Mouse (Mus musculus) spleen, postnatal 36 days (tissue): ENCODE measurements at regions not wholly inside any gene's neighbourhood (a gene's known extent, or its start where the extent isn't known, plus 50 kb on each side); places are given as distances from the start of the nearest gene placed in this dataset.

Source experiments
- DNase-seq, 2 experiments: peaks; one replicate each; pipeline ENCODE4 v3.0.0; 2022; ENCODE audit warnings: low spot score in 2 of 2, mixed read lengths in 1 of 2

DNA sequence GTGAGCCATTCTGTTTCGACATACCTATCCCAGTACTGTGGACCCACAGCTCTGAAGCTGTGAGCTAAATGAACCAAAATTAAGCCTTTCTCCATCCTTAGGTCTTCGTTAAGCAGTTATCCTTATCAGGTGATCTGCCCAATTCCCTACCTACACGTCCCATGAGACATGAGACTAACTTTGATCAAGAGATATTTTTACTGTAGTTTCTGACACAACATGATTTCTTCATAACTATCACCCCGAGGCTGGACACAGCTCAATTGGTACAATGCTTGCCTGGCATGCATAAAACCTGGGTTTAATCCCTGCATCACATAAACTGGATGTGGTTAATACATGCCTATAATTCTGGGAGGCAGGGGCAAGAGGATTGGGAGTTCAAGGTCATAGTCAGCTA, 82.2 kb upstream of the Elovl6 start:
- no peak for DNase-seq

DNA sequence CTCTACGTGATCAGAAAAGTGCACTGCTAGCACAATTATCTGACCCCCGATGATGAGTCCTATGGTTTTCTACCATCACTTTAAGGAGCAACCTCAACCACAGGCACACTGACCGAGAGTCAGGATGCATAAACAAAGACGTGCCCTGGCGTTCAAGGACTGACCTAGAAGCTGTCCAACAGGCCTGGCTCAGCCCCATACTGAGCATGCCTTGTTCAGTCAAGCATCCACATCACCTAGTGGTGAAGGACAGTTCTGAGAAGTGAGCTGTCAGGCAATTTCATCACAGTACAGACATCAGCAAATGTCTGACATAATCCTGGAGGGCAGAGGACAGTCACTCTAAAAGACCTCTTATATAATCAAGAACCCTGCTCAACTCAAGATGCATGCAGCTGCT, 81.5 kb upstream of the Elovl6 start:
- no peak for DNase-seq

DNA sequence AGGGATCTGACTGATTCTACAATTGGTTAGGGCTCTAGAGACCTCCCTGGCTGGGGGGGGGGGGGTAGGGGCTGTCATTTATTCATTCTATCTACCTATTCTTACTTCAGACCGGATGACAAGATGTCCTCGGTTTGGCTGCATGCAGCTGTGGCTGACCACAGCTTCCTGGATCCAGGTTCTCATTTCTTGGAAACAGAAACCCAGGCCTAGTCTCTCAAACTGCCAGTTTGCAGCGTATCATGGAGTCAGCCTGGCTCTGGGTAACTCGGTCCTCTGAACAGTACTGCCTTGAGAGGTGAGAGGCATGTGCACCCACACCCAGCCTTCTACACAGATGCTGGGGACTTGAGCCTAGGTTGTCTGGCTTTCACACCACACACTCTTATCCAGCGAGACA, 62.1 kb upstream of the Elovl6 start:
- no peak for DNase-seq

DNA sequence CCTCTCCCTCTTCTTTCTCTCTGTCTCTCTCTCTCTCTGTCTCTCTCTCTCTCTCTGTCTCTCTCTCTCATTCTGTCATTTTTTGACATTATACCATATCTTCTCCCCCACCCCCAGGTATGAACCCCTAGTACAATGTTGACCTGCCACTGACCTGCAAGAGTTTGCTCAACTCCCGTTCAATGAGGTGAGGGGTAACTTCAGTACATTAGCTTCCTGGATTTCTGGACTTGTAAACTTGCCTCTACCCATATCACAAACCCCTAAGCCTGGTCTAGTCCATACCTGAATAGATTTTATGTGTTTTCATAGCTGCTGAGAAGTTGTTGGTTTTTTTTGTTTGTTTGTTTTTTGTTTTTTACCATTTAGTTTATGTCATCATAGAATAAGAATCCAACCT, 60.8 kb upstream of the Elovl6 start:
- DNase-seq: no peak

DNA sequence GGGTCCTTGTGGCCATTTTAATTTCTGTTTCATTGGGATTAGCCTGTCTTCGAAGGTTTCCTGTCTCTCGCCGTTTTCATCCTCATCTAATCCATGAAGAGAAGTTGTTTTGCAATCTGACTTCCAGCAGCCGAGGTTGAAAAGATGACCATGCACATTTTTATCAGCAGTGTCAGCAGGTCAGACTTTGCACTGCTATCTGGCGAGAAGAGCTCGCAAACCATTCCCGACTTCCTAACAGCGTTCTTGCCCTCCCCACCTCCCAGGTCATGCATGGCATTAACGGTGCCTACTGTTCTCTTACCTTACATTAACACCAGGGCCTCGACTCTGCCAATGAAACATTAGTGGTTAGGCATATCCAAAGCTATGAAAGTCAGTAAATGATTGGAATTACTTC, 60.1 kb upstream of the Elovl6 start:
- no peak for DNase-seq

DNA sequence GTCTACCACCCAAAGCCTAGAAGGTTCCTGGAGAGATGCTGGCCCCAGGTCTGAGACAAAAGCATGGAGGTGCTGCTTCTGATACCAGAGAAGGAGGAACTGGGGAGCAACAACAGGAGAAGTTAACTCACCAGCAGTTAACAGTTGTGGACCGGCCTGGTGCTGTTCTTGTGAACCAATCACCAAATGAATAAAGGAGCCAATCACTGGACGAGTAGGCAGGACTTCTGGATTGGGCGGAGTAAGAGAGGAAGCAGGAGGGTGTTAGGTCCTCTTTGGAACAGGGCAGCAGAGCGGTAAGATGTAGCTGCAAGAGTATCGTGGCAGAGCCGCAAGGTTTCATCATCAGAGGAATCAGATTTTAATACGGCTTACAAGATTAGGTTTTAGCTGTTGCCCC, 57.7 kb upstream of the Elovl6 start:
- DNase-seq: no peak

DNA sequence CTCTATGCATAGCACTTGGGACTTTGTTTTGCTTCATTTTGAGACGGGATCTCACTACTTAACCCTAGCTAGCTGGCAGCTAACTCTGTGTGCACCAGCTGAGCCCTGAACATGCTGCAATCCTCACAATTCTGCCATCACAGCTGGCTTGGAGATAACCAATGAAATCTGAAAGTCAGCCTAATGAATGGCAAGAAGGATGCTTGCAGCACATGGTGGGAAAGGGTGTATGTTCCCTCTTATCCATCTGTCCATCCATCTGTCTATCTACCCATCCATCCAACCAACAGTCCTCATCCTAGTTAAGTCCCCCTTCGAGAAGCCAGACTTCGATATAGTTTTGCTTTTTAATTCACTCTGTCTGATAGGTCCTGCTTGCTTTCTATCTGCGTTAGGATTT, 55.9 kb upstream of the Elovl6 start:
- no peak for DNase-seq

DNA sequence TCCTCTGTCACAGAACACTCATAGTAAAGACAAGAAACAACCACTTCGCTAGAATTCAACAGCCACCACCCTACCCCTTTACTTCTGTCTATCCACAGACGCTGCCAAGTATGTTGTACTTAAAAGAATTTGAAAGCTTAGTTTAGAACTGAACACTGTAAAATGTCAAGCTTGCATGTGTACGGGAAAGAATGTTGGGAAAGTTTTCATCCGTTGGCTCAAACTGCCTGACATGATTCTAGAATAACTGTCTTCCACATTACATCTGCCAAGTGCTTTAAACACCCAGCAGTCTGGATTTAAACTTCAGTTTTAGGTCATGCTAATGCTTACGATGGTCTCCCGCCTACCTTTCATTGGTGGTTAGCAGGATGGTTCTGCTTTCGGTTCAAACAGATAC, 54.1 kb upstream of the Elovl6 start:
- no peak for DNase-seq

DNA sequence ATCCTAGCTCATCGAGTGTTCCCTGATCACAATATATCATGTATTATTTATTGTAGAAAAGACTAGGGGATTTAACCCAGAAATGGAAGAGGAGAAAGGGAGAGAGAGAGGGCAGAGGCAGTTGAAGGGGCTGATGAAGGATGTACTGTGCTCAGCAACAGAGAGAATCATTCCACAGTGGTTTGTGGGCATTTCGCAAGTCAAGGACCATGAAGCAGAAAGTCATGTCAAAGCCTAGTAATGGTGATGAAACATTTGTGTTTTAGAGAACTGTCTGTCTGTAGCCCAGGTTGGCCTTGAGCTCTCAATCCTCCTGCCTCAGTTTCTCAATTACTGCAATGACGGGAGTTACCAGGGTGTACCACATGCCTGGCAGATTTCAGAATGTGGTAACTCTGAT, 50.9 kb upstream of the Elovl6 start:
- no peak for DNase-seq
